Mouse (Mus musculus): ENCODE measurements around the gene Ankrd55.

DNA sequence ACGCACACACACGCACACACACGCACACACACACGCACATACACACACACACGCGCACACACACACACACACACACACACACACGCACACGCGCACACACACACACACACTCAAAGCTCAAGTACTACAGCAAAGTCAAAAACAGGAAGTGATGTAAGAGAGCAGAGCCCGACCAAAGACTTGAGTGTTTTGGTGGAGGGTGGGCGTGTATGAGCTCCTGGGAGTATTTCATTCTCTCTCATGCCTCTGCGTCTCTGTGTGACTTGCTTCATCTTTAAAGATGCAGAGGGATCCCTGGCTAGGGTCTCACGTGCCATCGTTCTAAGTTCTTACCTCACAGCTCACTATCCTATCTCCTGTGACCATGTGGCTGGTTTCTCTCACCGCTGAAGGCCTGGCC is 139.3 kb downstream of the Ankrd55 start:
- TF ChIP-seq CTCF (IDR thresholded peaks at IDR 0.05; ENCODE audit: control insufficient read depth, insufficient read depth, insufficient read length) (no peak), CEBPB (IDR thresholded peaks at IDR 0.05; ENCODE audit: low read depth) (no peak)
